8 mouse cellular contexts compared by ENCODE assay signal in the genomic region with DNA sequence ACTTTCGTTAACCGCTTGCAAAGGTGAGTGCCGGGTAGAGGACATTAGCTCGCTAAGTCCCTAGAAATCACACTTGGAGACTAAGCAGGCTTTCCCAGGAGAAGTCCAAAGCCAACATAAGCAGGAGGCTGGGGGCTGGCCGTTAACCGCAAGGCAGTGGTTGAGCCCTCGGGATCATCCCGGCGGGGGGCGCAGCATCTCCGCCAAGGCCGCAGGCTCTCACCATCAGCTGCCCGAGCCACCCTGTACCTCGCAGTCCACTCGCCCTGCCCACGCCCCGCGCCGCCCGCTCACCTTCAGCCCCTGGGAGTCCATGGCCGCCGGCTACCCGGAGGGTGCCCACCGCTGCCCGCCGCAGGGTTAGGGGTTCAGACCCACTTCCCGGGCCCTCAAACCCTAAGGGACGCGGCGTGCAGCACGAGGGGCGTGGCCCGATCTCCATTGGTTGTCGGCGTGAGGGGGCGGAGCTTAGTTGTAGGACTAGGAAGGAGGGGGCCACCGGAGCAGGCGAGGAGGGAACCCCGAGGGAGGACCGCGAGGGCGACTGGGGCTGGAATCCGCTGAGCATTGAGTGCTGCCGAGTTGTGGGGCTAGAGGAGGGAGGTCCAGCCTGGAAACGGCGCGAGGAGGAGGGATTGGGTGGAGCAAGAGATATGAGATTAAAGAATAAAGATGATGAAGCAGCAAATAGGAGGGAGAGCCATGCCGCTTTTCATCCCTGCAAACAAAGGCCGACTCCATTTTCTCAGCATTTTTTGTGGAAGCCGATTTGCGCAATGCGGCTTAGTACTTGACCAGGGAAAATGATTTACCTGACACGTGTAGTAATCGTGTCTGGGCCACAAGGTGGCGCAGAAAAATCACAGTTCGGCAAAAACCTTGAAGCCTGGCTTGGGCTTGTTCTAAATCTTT. TPM values are rescaled to one million over a fixed set of nuclear protein-coding genes. Genes with fewer than 3 reads are reported as not detected.
DNase-seq lines count a peak whose midpoint lies in the region; ATAC-seq lines count a peak whose summit lies in the region.

A gene (minus strand): TSS at position 398 of the 912 bp plus-strand sequence.

- no peaks in the 10 kb centered on the region for H3K9me3 ChIP-seq in embryonic facial prominence, embryonic 13.5 days
- H3K9me3 ChIP-seq in limb, embryonic 12.5 days, result no peaks in the 10 kb centered on the region
- H3K9me3 ChIP-seq in midbrain, embryonic 14.5 days (ENCODE audit: control insufficient read depth, low read length), result no peaks in the 10 kb centered on the region

- H3K4me2 ChIP-seq in embryonic facial prominence, embryonic 13.5 days, result peak within 1 kb of the TSS; percentile 62
- peak within 1 kb of the TSS; percentile 55 for H3K4me2 ChIP-seq in limb, embryonic 12.5 days
- H3K4me2 ChIP-seq in midbrain, embryonic 14.5 days (ENCODE audit: low read length), result peak within 1 kb of the TSS; percentile 58

- DNase-seq in 3134 (ENCODE audit: extremely low read depth, insufficient read length, low spot score), result peak; percentile 93
- DNase-seq in adrenal gland, postnatal 4 days (ENCODE audit: low spot score in 2 of 2), result peak; percentile 89 to 93
- peak; percentile 95 for DNase-seq in heart, adult 8-10 months (ENCODE audit: low spot score)
- peak; percentile 96 to 97 for DNase-seq in kidney, adult 8-10 months
- peak; percentile 99 for DNase-seq in midbrain, embryonic 14.5 days
- peak; percentile 65 for DNase-seq in spleen, adult 12 weeks (ENCODE audit: low spot score)

- peaks cover 8% of the 10 kb centered on the region for H3K4me1 ChIP-seq in embryonic facial prominence, embryonic 13.5 days
- H3K4me1 ChIP-seq in limb, embryonic 12.5 days (replicated peaks), result peaks cover 5% of the 10 kb centered on the region; the same call in 1 of the 2 replicates
- H3K4me1 ChIP-seq in midbrain, embryonic 14.5 days (ENCODE audit: control insufficient read depth, insufficient read depth, low read length), result peaks cover 12% of the 10 kb centered on the region; the same call in 1 of the 2 replicates

- under 1% methylated on average over 56 of the region's 56 CpGs for WGBS in embryonic facial prominence, embryonic 13.5 days
- under 1% methylated on average over 53 of the region's 56 CpGs for WGBS in limb, embryonic 12.5 days
- WGBS in midbrain, embryonic 14.5 days, result under 1% methylated on average over 56 of the region's 56 CpGs

- peak within 1 kb of the TSS; percentile 71 for H3K4me3 ChIP-seq in embryonic facial prominence, embryonic 13.5 days
- H3K4me3 ChIP-seq in limb, embryonic 12.5 days (replicated peaks), result peak within 1 kb of the TSS; percentile 77
- peak within 1 kb of the TSS; percentile 64 for H3K4me3 ChIP-seq in midbrain, embryonic 14.5 days (replicated peaks; ENCODE audit: low read depth, low read length)

- peak within 1 kb of the TSS; percentile 80 for H3K9ac ChIP-seq in embryonic facial prominence, embryonic 13.5 days
- H3K9ac ChIP-seq in limb, embryonic 12.5 days (replicated peaks), result peak within 1 kb of the TSS; percentile 72
- peak within 1 kb of the TSS; percentile 71 for H3K9ac ChIP-seq in midbrain, embryonic 14.5 days (replicated peaks; ENCODE audit: low read length)

- H3K36me3 ChIP-seq in embryonic facial prominence, embryonic 13.5 days, result peaks cover 17% of the 10 kb centered on the region
- H3K36me3 ChIP-seq in limb, embryonic 12.5 days, result peaks cover 7% of the 10 kb centered on the region
- peaks cover 7% of the 10 kb centered on the region for H3K36me3 ChIP-seq in midbrain, embryonic 14.5 days (ENCODE audit: control insufficient read depth, insufficient read depth, low read length)

- H3K27me3 ChIP-seq in embryonic facial prominence, embryonic 13.5 days, result no peaks in the 10 kb centered on the region
- H3K27me3 ChIP-seq in limb, embryonic 12.5 days, result no peaks in the 10 kb centered on the region
- no peaks in the 10 kb centered on the region for H3K27me3 ChIP-seq in midbrain, embryonic 14.5 days (ENCODE audit: control insufficient read depth, insufficient read depth, low read length)

- ATAC-seq in embryonic facial prominence, embryonic 13.5 days (ENCODE audit: insufficient number of reproducible peaks, insufficient read depth, low FRiP score, low TSS enrichment, low read depth), result peak; percentile 98
- peak; percentile 98 for ATAC-seq in limb, embryonic 12.5 days (ENCODE audit: insufficient number of reproducible peaks, insufficient read depth, low FRiP score, low TSS enrichment, low read depth)
- ATAC-seq in midbrain, embryonic 14.5 days (ENCODE audit: low FRiP score, low TSS enrichment), result peak; percentile 99

- H3K27ac ChIP-seq in embryonic facial prominence, embryonic 13.5 days, result peak within 1 kb of the TSS; percentile 35; the same call in 1 of the 2 replicates
- peak within 1 kb of the TSS; percentile 78 for H3K27ac ChIP-seq in limb, embryonic 12.5 days
- H3K27ac ChIP-seq in midbrain, embryonic 14.5 days (replicated peaks; ENCODE audit: low read depth, low read length), result peak within 1 kb of the TSS; percentile 91

RNA-seq across cellular contexts. Expression of the gene that starts here (rescaled TPM):
- 1 to 10 TPM; 7.0 to 8.6 TPM for total RNA-seq in adrenal gland, postnatal 4 days (2021)
- 13.8 and 15.3 TPM in 2 replicates for polyA plus RNA-seq in embryonic facial prominence, embryonic 13.5 days (2015; fragmentation: Nextera tagmentation; extraction: Ambion mirVana)
- total RNA-seq in heart, adult 8-10 months (2022), result 1 to 10 TPM; 3.6 to 4.6 (median 3.9) TPM
- polyA plus RNA-seq in limb, embryonic 12.5 days (2016; fragmentation: Nextera tagmentation; extraction: Ambion mirVana), result 18.3 and 18.8 TPM in 2 replicates
- 11.0 and 15.5 TPM in 2 replicates for polyA plus RNA-seq in midbrain, embryonic 14.5 days (2014; fragmentation: Nextera tagmentation; extraction: Ambion mirVana)

Comparison
In these comparisons a context has a peak if more than half of its experiments do, and no peak if none do; other contexts are left out.
1. Peak in every context shown above with its lines: DNase-seq, ATAC-seq, H3K4me3 ChIP-seq and H3K27ac ChIP-seq.
2. H3K27ac ChIP-seq: peak in every context shown above with its lines; median percentile 91 in midbrain, embryonic 14.5 days; 78 in limb, embryonic 12.5 days; 35 in embryonic facial prominence, embryonic 13.5 days.